Mouse (Mus musculus): ENCODE results near the gene Ankrd13d.
A peak's percentile ranks its signal among the peaks of the same experiment; 100 is the strongest.

The Ankrd13d gene

GRCm38 (mm10) chr19:4282898-4283553 is at the start of gene Ankrd13d:
Ankrd13d (minus strand) TSS chr19:4283137.
- peak; percentile 92 for DNase-seq (ENCODE audit: low spot score in 2 of 2)

- peak in 1 of 2 experiments; percentile 31 for DNase-seq (ENCODE audit: low spot score in 2 of 2)
These were observed 49.7 kb upstream of the Ankrd13d start for GRCm38 (mm10) chr19:4332653-4333052.

DNA sequence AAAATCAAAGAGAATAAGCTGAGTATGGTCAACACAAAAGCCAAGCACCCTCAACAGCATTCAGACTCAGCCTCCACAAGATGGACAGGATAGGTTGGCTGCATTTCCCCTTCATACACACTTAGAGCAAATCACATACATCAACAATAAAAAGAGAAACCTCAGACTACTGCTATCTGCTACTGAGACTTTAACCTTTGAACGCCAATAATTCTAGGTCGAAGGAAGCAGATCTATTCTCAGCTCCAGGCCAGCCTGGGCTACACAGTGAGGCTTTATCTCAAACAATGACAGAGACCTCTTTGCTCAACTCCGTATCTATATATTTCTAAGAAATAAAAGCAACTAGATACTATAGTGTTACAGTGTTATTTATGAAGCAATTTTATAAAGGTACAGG is 48.3 kb upstream of the Ankrd13d start:
- no peak for DNase-seq (ENCODE audit: low spot score in 2 of 2)

DNA sequence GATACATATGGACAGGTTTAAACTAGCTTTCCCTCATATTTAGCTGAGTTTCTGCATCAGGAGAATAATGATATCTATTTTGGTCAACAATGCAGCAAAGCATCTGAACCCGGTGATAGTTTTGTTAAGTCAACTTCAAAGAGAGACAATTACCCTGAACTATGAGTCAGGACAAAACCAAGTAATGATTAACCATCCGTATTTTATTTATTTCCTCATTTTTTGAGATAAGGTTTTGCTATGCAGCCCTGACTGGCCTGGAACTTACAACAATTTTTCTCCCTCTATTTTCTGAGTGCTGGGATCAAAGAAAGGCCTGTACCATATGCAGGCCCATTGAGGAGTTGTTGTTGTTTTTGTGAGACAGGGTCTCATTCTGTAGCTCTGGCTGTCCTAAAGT is 47.7 kb upstream of the Ankrd13d start:
- DNase-seq (ENCODE audit: low spot score in 2 of 2), result no peak

GRCm38 (mm10) chr19:4328737-4329304 is 45.9 kb upstream of the Ankrd13d start:
- no peak for DNase-seq (ENCODE audit: low spot score in 2 of 2)

- no peak for DNase-seq (ENCODE audit: low spot score in 2 of 2)
These were observed 43.9 kb upstream of the Ankrd13d start for GRCm38 (mm10) chr19:4326881-4327280.

DNA sequence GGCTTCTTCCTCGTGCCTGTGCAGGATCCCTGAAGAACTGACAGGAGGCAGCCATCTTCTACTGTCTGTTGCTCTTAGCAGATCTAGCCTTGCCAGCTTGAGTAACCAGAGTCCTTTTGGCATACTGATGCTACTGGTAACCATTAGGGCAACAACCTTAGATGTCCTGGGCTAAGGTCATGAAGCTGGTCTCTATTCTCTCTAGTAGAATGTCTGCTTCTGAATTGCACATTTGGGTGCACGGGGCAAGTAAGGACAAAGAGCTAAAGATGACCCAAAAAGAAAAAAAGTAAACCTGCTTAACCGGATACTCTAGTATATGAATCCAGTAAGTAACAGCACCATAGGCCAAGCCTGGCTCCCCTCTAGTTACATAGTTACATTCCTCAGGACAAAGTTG is 43.2 kb upstream of the Ankrd13d start:
- DNase-seq (ENCODE audit: low spot score in 2 of 2), result no peak

DNA sequence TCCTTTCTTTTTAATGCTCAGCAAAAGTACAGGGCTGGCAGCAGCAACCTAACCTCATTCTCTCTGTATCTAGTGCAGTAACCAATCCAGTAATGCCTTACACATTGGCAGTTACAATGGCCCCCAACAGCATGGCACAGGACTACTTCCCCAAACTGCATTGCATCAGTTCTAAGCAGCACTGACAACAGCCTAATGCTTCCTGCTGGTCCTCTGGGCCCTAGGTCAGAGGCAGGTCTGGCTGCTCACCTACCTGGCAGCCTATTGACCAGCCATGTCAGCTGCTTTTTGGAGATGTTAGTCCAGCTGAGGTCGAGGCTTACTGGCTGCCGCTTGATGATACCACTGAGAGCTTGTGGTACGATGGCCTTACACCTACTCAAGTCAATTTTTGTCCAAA is 39.2 kb upstream of the Ankrd13d start:
- DNase-seq (ENCODE audit: low spot score in 2 of 2), result no peak

DNA sequence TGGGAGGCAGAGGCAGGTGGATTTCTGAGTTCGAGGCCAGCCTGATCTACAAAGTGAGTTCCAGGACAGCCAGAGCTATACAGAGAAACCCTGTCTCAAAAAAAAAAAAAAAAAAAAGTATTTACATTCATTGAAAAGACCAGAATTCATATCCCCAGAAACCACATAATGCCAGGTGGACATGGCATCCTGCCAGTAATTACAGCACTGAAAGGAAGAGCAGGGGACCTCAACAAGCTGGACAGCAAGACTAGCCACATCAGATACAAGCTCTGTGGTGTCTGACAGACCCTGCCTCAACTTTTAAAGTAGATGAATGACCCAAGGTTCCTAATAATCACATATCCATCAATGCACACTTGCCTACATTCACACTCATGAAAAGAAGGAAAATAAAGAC is 38.7 kb upstream of the Ankrd13d start:
- no peak for DNase-seq (ENCODE audit: low spot score in 2 of 2)

- DNase-seq (ENCODE audit: low spot score in 2 of 2), result no peak
These were observed 36.3 kb upstream of the Ankrd13d start for GRCm38 (mm10) chr19:4319272-4319671.

GRCm38 (mm10) chr19:4317181-4317580 is 34.2 kb upstream of the Ankrd13d start:
- DNase-seq (ENCODE audit: low spot score in 2 of 2), result no peak

- no peak for DNase-seq (ENCODE audit: low spot score in 2 of 2)
These were observed 32.4 kb upstream of the Ankrd13d start for GRCm38 (mm10) chr19:4315223-4315944.

GRCm38 (mm10) chr19:4309776-4310185 is 26.8 kb upstream of the Ankrd13d start:
- no peak for DNase-seq (ENCODE audit: low spot score in 2 of 2)

DNA sequence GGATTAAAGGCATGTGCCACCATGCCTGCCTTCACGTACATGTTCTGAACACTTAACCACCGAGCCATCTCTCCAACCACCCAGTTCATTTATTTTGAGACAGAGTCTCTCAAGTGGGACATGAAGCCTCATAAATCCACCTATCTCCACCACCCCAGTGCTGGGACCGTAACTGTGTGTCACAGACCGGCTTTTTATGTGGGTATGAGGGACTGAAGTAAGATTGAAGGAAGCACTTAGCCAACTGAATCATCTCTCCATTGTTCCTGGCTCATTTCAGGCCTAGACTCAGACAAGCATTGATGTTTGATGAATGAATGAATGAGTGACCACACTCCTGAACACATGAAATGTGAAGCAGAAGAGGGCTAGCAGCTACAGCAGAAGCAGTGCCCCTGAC is 26.4 kb upstream of the Ankrd13d start:
- DNase-seq (ENCODE audit: low spot score in 2 of 2), result no peak

DNA sequence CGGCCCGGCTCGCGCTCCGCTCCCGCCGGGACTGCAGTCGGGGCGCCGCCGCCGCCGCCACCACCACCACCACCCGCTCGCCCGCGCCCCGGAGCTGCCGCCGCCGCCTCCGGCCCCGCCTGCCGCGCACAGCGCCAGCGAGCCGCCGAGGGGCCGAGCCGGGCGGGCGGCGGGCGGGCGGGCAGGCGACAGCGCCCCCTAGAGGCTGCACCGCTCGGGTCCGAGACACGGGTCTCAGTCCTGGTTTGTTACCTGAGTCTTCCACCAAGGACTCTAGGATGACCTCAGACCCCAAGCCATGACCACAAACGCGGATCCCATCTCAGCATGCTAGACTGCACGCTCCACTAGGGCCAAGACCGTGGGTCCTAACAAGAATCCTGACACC is 23.2 kb upstream of the Ankrd13d start, which contains the start of gene Grk2:
Grk2 (minus strand) TSS at position 33 of the 388 bp plus-strand sequence.
- DNase-seq (ENCODE audit: low spot score in 2 of 2), result peak; percentile 57 to 64

DNA sequence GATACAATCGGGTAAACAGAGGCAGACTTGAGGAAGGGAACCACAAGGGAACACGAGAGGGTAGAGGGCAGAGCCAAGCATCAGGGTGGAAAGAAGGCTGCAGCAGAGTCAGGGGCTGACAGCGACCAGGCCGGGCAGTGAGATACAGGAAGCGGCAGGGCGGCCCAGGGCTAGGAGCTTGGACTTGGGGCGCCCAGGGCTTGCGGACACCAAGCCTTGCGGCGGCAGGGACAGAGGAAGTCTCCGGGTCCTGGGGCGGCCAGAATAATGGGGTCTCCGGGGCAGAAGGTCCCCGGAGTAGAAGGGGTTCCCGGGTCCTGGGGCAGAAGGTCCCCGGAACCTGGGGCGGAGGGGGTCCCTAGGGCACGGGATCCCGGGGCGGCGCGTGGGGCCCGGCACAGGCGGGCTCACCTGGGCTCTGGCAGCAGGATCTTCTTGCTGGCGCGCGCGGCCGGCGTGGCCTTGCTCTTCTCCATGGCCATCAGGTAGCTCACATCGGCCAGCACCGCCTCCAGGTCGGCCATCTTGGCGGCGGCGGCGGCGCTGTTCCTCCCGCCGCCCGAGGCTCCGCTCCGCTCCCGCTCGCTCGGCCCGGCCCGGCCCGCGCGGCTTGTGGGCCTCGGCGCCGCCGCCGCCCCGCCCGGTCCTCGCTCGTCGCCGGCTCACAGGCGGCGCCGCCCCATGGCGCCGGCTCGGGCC is 22.7 kb upstream of the Ankrd13d start:
- DNase-seq (ENCODE audit: low spot score in 2 of 2), result no peak

DNA sequence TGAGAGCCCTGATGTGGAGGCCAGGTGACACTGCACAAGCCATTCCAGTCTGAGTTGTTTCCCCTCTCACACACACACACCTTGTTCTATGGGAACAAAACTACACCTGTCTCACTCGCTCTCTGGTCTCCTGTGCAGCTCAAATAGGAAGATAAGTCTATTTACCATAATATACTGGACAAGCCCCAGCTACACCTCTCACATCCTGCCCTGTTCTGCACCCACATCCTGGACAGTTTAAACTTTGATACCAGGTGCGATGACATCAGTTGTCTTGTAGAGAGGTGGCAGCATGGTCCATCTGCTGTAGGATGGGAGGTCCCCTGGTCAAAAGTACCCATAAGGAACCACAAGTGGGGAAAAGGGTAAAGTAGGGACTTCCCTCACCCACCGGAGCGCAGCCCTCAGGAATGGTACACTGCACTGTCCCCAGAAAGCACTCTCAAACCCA is 22.0 kb upstream of the Ankrd13d start:
- no peak for DNase-seq (ENCODE audit: low spot score in 2 of 2)

GRCm38 (mm10) chr19:4304251-4304821 is 21.4 kb upstream of the Ankrd13d start:
- DNase-seq (ENCODE audit: low spot score in 2 of 2), result no peak

DNA sequence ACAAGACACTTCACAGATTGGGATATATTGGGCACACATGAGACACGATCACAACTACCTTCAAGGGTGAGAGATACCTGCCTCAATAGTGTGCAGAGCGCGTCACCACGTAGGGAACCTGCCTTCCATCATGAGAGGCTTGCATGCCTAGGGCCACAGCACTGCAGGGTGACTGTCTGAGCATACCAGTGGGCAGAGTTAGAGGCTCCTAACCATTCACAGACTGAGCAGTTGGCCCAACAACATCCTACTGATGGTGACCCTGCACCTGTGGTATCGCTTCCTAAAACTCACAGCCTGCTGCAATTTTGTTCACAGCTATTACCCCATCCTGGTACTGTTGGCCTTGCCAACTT is 20.7 kb upstream of the Ankrd13d start:
- DNase-seq (ENCODE audit: low spot score in 2 of 2), result no peak

DNA sequence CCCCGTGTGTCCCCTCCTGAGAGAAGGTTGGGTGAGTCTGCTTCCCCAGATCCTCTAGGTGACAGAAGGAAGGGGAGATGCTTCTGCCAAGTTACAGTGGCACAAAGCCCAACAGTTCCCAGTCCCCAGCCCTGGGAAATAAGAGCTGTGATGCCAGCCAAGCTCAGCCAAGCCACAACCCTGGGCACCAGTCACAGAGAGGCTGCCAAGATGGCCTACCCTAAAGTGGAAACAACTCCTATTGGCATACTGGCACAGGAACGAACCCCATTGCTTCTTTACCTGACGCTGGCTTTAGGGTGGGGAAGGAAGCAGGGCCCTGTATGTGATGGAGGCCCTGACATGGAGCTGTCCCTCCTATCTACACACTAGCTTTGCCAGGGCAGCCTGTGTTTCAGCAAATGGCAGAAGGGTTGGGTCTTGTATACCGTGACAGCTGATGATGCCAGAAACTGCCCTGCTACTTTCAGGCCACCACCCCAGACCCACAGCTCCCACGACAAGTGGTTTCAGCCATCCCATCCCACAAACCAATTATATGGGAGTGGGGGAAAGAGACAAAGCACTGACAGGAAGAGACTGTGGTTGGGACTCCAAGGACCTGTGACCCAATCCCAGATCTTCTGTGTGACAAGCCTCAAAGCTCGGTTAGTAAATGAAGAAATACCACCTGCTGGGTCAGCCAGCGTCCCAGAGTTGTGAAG is 20.2 kb upstream of the Ankrd13d start:
- DNase-seq (ENCODE audit: low spot score in 2 of 2), result no peak
